Mouse (Mus musculus): Measurements from ENCODE around the gene Pparg. TPM values are rescaled to one million over a fixed set of nuclear protein-coding genes. Genes with fewer than 3 reads are reported as not detected.

Gene Pparg
- polyA plus RNA-seq, 1 experiment from 2014 or later, result 17.9 TPM

DNA sequence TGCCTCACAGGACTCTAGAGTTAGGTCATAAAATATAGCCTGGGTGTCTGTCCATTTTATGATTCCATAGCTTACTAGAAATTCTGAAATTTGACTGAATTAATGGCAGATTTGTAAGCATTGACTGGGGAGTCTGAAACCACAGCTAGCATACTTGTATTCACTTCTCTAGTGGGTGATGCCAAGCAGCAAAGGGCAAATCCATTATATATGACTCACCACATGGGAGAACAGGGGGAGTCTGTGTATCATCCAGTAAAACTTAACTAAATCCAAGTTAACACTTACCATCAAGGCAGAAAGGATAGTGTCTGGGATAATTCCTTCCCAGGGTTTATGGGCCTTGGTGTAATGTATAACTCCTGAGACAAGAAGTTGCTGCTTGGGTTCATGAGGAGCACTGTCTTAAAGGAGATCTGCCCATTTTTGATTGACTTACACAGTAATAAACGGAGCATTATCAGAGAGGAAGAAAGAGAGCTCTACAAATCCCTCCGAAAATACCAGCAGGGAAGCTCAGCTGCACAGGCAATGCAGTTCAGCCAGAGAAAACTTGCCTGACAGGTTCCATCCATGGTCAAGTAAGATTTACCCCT is 27.6 kb upstream of the Pparg start:
- Histone ChIP-seq H3K4me3 (replicated peaks) (no peak overlapping the region), H3K4me1 (replicated peaks) (peaks cover 6% of the 10 kb centered on the region; the same call in 1 of the 2 replicates), H3K27ac (no peak overlapping the region), H3K27me3 (replicated peaks) (no peaks in the 10 kb centered on the region), H3K9ac (no peak overlapping the region), H3K9me3 (no peaks in the 10 kb centered on the region), H3K4me2 (replicated peaks) (no peak overlapping the region), H3K36me3 (no peaks in the 10 kb centered on the region)
- 38% methylated on average over 2 of the region's 2 CpGs for WGBS
- peak; percentile 84 for ATAC-seq

DNA sequence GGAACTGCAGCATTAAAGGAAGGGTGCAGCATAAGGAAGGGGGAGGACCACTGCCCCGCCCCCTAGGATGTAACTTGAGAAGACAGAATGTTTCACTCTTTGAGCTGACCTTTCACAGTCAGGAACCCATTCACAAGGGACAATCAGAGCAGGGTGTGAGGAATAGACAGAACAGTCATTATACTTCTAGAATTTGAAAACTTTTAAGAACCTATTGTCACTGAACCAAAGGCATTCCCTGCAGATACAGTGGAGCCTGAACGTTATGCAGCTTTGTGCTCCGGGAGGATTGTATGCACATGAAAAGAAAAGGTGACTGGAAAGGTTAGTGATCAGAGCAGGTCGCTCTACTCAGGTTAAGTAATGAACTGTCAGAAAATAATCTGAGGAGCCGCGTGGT is 25.2 kb upstream of the Pparg start:
- Histone ChIP-seq H3K9me3 (no peaks in the 10 kb centered on the region), H3K4me1 (replicated peaks) (peaks cover 6% of the 10 kb centered on the region; the same call in 1 of the 2 replicates), H3K27ac (no peak overlapping the region), H3K4me2 (replicated peaks) (no peak overlapping the region), H3K9ac (no peak overlapping the region), H3K4me3 (replicated peaks) (no peak overlapping the region), H3K36me3 (no peaks in the 10 kb centered on the region), H3K27me3 (replicated peaks) (no peaks in the 10 kb centered on the region)
- 51% methylated on average over 6 of the region's 6 CpGs for WGBS
- ATAC-seq, result no peak

DNA sequence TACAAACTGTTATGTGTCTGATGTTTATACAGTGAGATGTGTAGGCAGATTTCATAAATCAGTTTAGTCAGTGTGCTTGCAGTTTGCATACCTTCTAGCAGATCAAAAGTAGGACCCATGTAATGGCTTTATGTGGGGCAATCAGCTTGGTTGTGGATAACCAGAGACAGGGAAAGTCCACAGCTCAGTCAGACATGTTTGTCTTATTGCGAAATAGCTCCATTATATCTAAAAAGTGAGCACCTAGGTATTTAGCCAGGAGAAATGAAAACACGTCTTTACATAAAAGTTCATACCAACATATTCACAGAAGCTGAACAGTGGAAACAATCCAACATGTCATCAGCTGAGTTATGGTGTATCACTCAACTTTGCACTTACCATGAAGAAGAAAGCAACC is 20.7 kb upstream of the Pparg start:
- 64% methylated on average over 2 of the region's 2 CpGs for WGBS
- no peak for ATAC-seq
- H3K4me1 ChIP-seq (replicated peaks), result peaks cover 15% of the 10 kb centered on the region; the same call in 1 of the 2 replicates

DNA sequence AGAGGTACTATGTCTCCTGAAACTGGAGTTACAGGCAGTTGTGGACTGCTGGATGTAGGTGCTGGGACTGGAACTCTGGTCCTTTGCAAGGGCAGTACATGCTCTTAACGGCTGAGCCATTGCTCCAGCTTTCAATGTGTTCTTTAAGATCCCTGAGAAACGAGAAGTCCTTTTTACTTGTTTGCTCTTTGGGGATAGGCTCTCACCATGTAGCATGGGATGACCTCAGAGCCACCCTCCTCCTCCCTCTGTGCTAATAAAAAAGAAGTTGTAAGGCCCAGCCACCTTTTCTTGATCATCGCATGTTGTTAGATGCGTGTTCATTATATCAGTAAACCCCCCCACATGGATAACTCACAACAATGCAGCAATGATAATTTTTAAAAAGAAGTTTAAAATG is 17.7 kb upstream of the Pparg start:
- no peak overlapping the region for H3K4me3 ChIP-seq (replicated peaks)
- peaks cover 10% of the 10 kb centered on the region; the same call in 1 of the 2 replicates for H3K4me1 ChIP-seq (replicated peaks)
- no peaks in the 10 kb centered on the region for H3K27me3 ChIP-seq (replicated peaks)
- H3K4me2 ChIP-seq (replicated peaks), result no peak overlapping the region
- no peak overlapping the region for H3K27ac ChIP-seq
- no peak overlapping the region for H3K9ac ChIP-seq
- no peaks in the 10 kb centered on the region for H3K36me3 ChIP-seq
- peak; percentile 23; the same call in 1 of the 2 replicates for ATAC-seq
- 60% methylated on average over 4 of the region's 4 CpGs for WGBS
- no peaks in the 10 kb centered on the region for H3K9me3 ChIP-seq

More for the DNA sequence above, 20.7 kb upstream of the Pparg start:
- Histone ChIP-seq H3K27me3 (replicated peaks) (no peaks in the 10 kb centered on the region), H3K4me3 (replicated peaks) (no peak overlapping the region), H3K27ac (no peak overlapping the region), H3K4me2 (replicated peaks) (no peak overlapping the region), H3K9ac (no peak overlapping the region), H3K36me3 (no peaks in the 10 kb centered on the region), H3K9me3 (no peaks in the 10 kb centered on the region)

DNA sequence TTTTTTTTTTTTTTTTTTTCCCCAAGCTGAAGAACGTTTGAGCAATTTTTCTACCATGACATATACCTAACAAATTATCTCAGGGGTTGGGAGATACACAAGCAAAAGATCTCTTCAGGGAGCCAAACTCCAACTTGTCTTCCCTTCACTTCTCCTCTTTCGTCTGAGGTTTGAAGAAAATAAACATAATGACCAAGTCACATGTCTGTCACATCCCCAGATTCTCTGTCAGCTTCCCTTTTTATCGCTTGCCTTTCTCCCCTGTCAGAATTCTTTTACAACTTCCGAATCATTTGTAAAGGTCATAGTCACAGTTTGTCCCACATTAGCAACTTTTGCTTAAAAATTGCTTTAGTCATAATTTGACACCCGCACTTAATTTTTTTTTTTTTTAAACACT is 17.2 kb upstream of the Pparg start:
- Histone ChIP-seq H3K27ac (no peak overlapping the region), H3K4me1 (replicated peaks) (peaks cover 10% of the 10 kb centered on the region; the same call in 1 of the 2 replicates), H3K9me3 (no peaks in the 10 kb centered on the region), H3K4me2 (replicated peaks) (no peak overlapping the region), H3K9ac (no peak overlapping the region), H3K27me3 (replicated peaks) (no peaks in the 10 kb centered on the region), H3K4me3 (replicated peaks) (no peak overlapping the region), H3K36me3 (no peaks in the 10 kb centered on the region)
- 43% methylated on average over 5 of the region's 5 CpGs for WGBS
- no peak for ATAC-seq

DNA sequence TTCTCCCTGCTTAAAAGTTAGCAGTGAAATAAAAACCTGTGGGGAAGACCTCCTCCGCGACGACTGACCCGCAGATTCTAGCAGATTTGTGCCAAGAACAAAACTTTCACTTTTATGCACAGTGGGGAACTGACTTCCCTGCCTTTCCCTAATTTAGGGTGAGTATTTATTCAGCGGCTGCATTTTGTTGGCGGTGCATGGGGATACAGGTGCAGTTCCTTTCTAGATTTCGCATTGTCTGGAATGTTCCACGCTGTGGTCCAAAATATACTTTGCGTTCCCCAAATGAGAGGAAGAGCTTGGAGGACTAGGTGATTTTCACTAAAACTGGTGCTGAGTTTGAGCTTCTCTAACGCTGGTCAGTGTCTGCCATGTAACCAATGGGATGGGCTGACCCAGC is 16.6 kb upstream of the Pparg start:
- H3K4me3 ChIP-seq (replicated peaks), result no peak overlapping the region
- H3K4me2 ChIP-seq (replicated peaks), result no peak overlapping the region; the same call in 1 of the 2 replicates
- WGBS, result 41% methylated on average over 10 of the region's 10 CpGs
- peaks cover 10% of the 10 kb centered on the region; the same call in 1 of the 2 replicates for H3K4me1 ChIP-seq (replicated peaks)
- H3K36me3 ChIP-seq, result no peaks in the 10 kb centered on the region
- H3K27me3 ChIP-seq (replicated peaks), result no peaks in the 10 kb centered on the region
- no peak for ATAC-seq
- H3K27ac ChIP-seq, result no peak overlapping the region; the same call in 1 of the 2 replicates
- no peaks in the 10 kb centered on the region for H3K9me3 ChIP-seq
- no peak overlapping the region for H3K9ac ChIP-seq

DNA sequence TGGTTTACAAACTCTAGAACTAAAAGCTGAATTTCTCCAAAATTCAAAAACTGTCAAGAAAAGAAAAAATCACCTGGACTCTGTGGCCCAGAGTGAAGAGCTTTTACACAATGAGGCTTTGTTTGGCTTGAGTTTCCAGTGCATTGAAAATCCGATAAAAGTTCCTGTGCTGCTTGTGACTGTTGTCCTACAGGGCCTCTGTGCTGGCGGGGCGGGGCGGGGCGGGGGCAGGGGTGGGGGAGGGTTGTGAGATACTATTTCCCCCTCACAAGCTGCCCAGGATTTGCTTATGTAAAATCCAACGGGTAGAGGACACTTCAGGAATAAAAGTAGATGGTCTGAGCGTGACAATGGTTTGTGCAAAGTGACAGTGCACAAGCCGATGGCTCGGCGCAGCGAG is 16.2 kb upstream of the Pparg start:
- Histone ChIP-seq H3K4me2 (replicated peaks) (no peak overlapping the region; the same call in 1 of the 2 replicates), H3K9me3 (no peaks in the 10 kb centered on the region), H3K36me3 (no peaks in the 10 kb centered on the region), H3K4me3 (replicated peaks) (no peak overlapping the region), H3K4me1 (replicated peaks) (peaks cover 11% of the 10 kb centered on the region; the same call in 1 of the 2 replicates), H3K9ac (no peak overlapping the region), H3K27me3 (replicated peaks) (no peaks in the 10 kb centered on the region), H3K27ac (no peak overlapping the region; the same call in 1 of the 2 replicates)
- 0 out of 2 replicates have a peak, but pooled peaks have one; percentile 38 for ATAC-seq
- 35% methylated on average over 11 of the region's 11 CpGs for WGBS

DNA sequence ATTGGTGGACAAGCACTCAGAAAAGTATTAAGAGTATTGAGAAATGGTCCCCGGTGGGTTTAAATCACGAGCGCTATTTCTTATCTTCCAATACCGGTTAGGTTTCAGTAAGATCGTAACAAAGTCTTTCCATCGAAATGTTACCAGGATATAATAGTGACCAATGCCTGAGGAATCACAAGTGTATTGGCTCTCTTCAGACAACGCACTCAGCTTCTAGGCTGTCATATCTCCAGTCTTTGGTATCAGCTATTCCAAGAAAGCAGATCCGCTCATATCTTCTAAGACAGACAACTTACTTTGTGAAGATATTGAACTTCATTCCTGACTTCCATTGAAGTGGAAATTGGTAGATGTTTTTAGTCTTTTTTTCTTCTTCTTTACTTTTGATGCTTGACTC is 15.7 kb upstream of the Pparg start:
- Histone ChIP-seq H3K4me1 (replicated peaks) (peaks cover 13% of the 10 kb centered on the region; the same call in 1 of the 2 replicates), H3K9ac (no peak overlapping the region), H3K9me3 (no peaks in the 10 kb centered on the region), H3K4me3 (replicated peaks) (no peak overlapping the region), H3K27me3 (replicated peaks) (no peaks in the 10 kb centered on the region), H3K4me2 (replicated peaks) (no peak overlapping the region), H3K36me3 (no peaks in the 10 kb centered on the region), H3K27ac (no peak overlapping the region)
- WGBS, result 87% methylated on average over 8 of the region's 8 CpGs
- no peak for ATAC-seq

DNA sequence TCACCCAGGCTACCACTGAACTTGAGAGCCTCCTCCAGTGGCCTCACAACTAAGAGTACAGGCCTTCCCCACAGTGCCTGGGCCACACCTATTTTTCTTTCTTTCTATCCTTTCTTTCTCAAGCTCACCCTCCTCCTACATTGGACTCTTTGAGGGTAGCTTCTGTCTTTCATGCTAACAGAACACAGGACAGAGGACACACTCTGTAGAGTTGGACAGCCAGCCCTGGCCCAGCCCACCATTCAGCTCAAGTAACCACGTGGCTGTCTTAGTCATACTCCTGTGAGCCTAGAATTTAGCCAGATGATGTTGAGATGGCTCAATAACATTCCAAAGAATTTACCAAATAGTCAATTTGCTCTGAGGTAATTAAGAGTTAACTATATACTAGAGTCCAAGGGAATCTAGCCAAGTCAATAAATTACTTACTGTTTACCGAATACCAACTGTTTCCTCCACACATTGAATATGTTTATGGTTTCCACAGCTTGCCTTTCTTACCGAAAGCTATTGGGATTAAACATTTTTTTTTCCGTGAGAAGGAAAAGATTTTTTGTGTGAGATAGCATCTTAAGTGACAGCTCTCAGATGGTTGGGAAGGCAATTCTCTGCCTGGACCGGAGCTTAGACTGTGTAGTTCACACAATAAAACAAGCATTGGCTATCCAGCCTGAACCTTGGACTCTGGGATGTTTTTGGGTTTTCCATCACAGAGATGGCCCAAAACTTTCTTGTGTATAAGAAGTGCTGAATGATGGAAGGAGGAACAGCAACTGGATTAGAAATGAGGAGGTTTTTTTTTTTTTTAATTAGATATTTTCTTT is 10.9 kb upstream of the Pparg start:
- Histone ChIP-seq H3K9me3 (no peaks in the 10 kb centered on the region), H3K27me3 (replicated peaks) (no peaks in the 10 kb centered on the region), H3K4me2 (replicated peaks) (no peak overlapping the region), H3K4me1 (replicated peaks) (0 out of 2 replicates have a peak, but pooled peaks cover 3% of the 10 kb centered on the region), H3K36me3 (no peaks in the 10 kb centered on the region), H3K27ac (peak overlapping the region; percentile 60; the same call in 1 of the 2 replicates), H3K9ac (no peak overlapping the region), H3K4me3 (replicated peaks) (no peak overlapping the region)
- ATAC-seq, result peak; percentile 86
- WGBS, result 28% methylated on average over 5 of the region's 5 CpGs

DNA sequence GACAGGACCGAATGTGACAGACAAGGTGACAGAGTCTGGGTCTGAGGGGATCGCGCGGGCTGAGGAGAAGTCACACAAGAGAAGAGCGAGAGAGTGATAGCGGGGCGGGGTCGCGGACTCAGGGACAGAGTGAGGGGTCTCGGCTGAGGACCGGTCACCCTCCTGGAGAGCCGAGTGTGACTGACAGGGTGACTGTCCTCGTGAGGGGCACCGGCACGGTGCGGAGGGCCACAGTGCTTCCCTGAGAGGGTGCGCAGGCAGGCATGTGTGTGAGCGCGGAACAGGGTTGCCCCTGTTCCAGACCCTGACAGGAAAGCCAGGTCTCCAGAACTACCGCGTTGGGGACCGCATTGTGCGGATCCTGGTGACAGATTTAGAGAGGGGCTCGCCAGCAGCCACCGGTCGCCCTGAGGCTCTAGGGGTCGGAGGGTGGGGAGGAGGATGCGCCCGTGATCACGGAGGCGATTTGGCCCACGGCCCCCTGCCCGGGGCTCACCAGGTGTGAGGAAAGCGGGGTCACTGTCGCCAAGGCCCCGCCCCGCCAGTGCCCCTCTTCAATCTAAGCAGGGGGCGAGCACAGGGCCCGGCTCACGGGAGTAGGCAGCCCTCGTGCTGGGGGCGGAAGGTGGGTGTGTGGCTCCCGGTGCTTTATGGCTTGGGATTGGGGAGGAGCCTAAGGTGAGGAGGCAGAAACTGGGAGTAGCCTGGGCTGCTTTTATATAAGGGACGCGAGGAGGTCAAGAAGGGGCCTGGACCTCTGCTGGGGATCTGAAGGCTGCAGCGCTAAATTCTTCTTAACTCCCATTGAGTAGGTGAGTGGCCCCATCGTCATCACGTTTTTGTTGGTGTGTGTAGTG is 1.1 kb downstream of the Pparg start:
- Histone ChIP-seq H3K4me2 (replicated peaks) (peak overlapping the region; percentile 98), H3K36me3 (no peaks in the 10 kb centered on the region), H3K27me3 (replicated peaks) (peaks cover 3% of the 10 kb centered on the region; the same call in 1 of the 2 replicates), H3K9ac (peak overlapping the region; percentile 70), H3K4me1 (replicated peaks) (peaks cover 5% of the 10 kb centered on the region; the same call in 1 of the 2 replicates), H3K4me3 (replicated peaks) (peak overlapping the region; percentile 49), H3K9me3 (no peaks in the 10 kb centered on the region), H3K27ac (peak overlapping the region; percentile 67)
- WGBS, result 3% methylated on average over 47 of the region's 48 CpGs
- peak; percentile 82 for ATAC-seq

DNA sequence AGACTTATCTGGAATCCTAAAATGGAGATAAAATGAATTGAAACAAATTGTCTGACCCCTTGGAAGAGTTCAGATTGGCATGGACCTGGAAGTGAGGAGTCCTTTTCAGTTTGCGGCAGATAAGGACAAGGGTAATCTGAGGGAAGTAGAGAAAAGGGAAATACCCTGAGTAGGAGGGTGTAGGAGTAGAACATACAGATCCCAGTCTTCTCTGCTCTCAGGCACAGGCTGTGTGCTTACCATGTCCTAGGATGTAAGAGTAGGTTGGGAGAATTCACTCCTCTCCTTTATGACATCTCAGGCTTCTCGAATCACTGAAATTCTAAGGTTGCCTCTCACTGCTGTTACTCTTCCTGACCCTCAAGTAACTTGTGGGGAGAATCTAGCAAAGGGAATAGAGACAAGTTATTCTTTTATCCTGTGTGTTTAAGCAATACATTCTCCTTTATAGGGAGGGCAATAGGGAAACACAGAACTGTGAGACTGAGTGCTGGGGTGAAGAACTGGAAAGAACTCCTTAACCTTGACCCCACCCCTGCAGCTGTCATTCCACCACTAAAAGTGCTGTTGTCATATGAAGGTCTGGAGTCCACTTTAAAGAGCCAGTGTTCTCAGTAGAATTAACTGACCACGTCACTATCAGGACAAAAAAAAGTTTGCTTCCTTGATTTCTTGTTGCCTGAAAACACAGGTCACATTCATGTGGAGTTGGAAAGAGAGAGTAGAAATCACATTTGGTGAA is 6.3 kb downstream of the Pparg start:
- H3K4me3 ChIP-seq (replicated peaks), result no peak overlapping the region
- no peaks in the 10 kb centered on the region for H3K9me3 ChIP-seq
- no peaks in the 10 kb centered on the region for H3K36me3 ChIP-seq
- peaks cover under 1% of the 10 kb centered on the region; the same call in 1 of the 2 replicates for H3K27me3 ChIP-seq (replicated peaks)
- no peak overlapping the region for H3K27ac ChIP-seq
- H3K4me2 ChIP-seq (replicated peaks), result no peak overlapping the region
- H3K9ac ChIP-seq, result no peak overlapping the region
- no peak; the same call in 1 of the 2 replicates for ATAC-seq
- 74% methylated on average over 3 of the region's 3 CpGs for WGBS
- peaks cover under 1% of the 10 kb centered on the region; the same call in 1 of the 2 replicates for H3K4me1 ChIP-seq (replicated peaks)

Measured in intestine, embryonic 15.5 days (tissue).